Mouse (Mus musculus): Measurements from ENCODE around the gene Gm9918.

Gene Gm9918

DNA sequence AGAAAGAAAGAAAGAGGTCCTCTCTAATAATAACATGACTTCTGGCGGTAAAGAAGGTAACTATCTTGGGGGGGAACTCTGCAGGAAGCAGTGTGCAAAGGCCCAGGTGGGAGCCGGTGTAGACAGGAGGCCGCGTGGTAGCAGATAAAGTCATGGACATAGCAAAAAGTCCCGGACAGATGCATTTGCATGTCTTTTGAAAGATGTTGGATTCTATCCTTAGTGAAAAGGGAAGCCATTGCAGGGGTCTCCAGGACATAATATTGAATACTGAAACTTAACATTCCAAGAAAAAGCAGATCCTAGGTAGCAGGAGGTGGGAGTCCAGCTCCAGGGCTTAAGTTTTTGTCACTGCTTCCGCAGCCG, 8.3 kb downstream of the Gm9918 start:
- Histone ChIP-seq H3K4me1 (replicated peaks; ENCODE audit: low read depth, low read length) (peaks cover 59% of the 10 kb centered on the region), H3K4me3 (replicated peaks; ENCODE audit: low read length) (peak overlapping the region; percentile 93), H3K9me3 (ENCODE audit: low read length) (no peaks in the 10 kb centered on the region), H3K27me3 (ENCODE audit: insufficient read depth, low read length) (no peaks in the 10 kb centered on the region), H3K36me3 (ENCODE audit: insufficient read depth, low read length) (peaks cover 37% of the 10 kb centered on the region)
- no peak for TF ChIP-seq NANOG (IDR thresholded peaks at IDR 0.05; ENCODE audit: borderline replicate concordance, low read length)

DNA sequence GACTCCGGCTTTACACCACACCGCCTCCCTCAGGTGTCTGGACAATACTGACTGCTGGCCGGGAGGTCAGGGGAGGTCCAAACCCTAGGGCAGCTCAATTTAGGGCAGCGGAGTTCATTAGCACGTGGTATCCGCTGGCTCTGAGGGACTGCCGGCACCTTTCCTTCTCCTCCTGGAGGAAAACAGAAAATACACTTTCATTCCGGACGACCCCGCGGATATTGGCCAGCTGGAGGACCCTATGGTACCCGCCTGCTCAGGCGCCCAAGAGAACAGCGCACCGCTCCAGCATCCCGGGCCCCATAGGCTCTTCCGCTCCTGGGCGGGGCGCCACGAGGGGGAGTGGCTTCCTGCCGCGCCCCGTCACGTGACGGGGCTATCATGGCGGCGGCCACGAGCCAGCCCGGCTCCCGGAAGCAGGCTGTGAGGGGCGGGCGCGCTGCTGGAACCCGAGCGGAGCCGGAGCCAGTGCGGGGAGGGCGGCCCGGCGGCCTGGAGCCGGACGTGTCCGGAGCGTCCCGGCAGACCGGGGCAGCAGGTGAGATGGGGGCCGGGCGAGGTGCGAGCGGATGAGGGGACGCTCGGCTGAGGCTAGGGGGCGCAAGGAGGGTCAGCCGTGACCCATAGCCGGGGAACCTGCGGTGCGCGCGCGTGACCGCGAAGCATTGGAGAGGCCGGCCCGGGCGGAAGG, 8.9 kb downstream of the Gm9918 start, which contains the start of gene Mfsd5:
Gene Mfsd5 (plus strand): TSS at position 363 of the 691 bp plus-strand sequence.
- Histone ChIP-seq H3K9me3 (ENCODE audit: low read length) (no peaks in the 10 kb centered on the region), H3K36me3 (ENCODE audit: insufficient read depth, low read length) (peaks cover 41% of the 10 kb centered on the region), H3K4me3 (replicated peaks; ENCODE audit: low read length) (peak within 1 kb of the TSS; percentile 93), H3K27me3 (ENCODE audit: insufficient read depth, low read length) (no peaks in the 10 kb centered on the region), H3K4me1 (replicated peaks; ENCODE audit: low read depth, low read length) (peaks cover 59% of the 10 kb centered on the region)
- TF ChIP-seq POU5F1 (IDR thresholded peaks at IDR 0.05; ENCODE audit: borderline replicate concordance, low read length), result no peak
- TF ChIP-seq CTCF (conservative IDR thresholded peaks at IDR 0.05; ENCODE audit: low read length), result no peak
- TF ChIP-seq NANOG (IDR thresholded peaks at IDR 0.05; ENCODE audit: borderline replicate concordance, low read length), result no peak

DNA sequence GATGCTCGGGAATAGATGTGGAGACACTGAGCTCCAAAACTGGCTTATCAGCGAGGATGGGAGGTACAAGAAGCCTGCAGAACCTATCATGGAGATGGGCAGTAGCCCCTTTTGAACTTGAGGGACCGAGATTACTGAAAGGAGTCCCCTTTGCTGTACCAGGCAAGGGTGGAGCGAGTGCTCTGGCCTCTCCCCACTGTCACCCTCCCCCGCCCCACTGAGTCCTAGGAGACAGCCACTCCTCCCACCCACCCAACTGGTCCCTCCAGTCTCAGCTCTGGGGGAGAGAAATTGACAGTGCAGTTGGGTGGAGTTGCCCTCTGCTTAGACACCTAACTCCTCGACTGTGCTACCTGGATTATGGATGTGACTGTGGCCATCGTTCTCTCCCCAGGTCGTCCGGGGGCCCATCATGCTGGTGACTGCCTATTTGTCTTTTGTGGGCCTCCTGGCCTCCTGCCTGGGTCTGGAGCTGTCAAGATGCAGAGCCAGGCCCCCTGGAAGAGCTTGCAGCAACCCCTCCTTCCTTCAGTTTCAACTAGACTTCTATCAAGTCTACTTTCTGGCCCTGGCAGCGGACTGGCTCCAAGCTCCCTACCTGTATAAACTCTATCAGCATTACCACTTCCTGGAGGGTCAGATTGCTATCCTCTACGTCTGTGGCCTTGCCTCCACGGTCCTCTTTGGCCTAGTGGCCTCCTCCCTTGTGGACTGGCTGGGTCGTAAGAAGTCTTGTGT, 9.6 kb downstream of the Gm9918 start:
- Histone ChIP-seq H3K27me3 (ENCODE audit: insufficient read depth, low read length) (no peaks in the 10 kb centered on the region), H3K36me3 (ENCODE audit: insufficient read depth, low read length) (peaks cover 48% of the 10 kb centered on the region), H3K9me3 (ENCODE audit: low read length) (no peaks in the 10 kb centered on the region), H3K4me1 (replicated peaks; ENCODE audit: low read depth, low read length) (peaks cover 61% of the 10 kb centered on the region), H3K4me3 (replicated peaks; ENCODE audit: low read length) (peak overlapping the region; percentile 93)
- no peak for TF ChIP-seq CTCF (conservative IDR thresholded peaks at IDR 0.05; ENCODE audit: low read length)
- no peak for TF ChIP-seq POU5F1 (IDR thresholded peaks at IDR 0.05; ENCODE audit: borderline replicate concordance, low read length)
- no peak for TF ChIP-seq NANOG (IDR thresholded peaks at IDR 0.05; ENCODE audit: borderline replicate concordance, low read length)

DNA sequence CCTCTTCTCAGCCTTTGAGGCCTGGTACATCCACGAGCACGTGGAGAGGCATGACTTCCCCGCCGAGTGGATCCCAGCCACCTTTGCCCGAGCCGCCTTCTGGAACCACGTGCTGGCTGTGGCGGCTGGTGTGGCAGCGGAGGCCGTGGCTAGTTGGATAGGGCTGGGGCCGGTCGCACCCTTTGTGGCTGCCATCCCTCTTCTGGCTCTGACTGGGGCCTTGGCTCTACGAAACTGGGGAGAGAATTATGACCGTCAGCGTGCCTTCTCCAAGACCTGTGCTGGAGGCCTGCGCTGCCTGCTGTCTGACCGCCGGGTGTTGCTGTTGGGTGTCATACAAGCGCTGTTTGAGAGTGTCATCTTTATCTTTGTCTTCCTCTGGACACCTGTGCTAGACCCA, 10.3 kb downstream of the Gm9918 start:
- TF ChIP-seq POU5F1 (IDR thresholded peaks at IDR 0.05; ENCODE audit: borderline replicate concordance, low read length), result no peak
- TF ChIP-seq NANOG (IDR thresholded peaks at IDR 0.05; ENCODE audit: borderline replicate concordance, low read length), result no peak
- TF ChIP-seq CTCF (conservative IDR thresholded peaks at IDR 0.05; ENCODE audit: low read length), result no peak
- H3K27me3 ChIP-seq (ENCODE audit: insufficient read depth, low read length), result no peaks in the 10 kb centered on the region
- peaks cover 51% of the 10 kb centered on the region for H3K36me3 ChIP-seq (ENCODE audit: insufficient read depth, low read length)
- H3K4me3 ChIP-seq (replicated peaks; ENCODE audit: low read length), result peak overlapping the region; percentile 93
- no peaks in the 10 kb centered on the region for H3K9me3 ChIP-seq (ENCODE audit: low read length)
- peaks cover 64% of the 10 kb centered on the region for H3K4me1 ChIP-seq (replicated peaks; ENCODE audit: low read depth, low read length)

DNA sequence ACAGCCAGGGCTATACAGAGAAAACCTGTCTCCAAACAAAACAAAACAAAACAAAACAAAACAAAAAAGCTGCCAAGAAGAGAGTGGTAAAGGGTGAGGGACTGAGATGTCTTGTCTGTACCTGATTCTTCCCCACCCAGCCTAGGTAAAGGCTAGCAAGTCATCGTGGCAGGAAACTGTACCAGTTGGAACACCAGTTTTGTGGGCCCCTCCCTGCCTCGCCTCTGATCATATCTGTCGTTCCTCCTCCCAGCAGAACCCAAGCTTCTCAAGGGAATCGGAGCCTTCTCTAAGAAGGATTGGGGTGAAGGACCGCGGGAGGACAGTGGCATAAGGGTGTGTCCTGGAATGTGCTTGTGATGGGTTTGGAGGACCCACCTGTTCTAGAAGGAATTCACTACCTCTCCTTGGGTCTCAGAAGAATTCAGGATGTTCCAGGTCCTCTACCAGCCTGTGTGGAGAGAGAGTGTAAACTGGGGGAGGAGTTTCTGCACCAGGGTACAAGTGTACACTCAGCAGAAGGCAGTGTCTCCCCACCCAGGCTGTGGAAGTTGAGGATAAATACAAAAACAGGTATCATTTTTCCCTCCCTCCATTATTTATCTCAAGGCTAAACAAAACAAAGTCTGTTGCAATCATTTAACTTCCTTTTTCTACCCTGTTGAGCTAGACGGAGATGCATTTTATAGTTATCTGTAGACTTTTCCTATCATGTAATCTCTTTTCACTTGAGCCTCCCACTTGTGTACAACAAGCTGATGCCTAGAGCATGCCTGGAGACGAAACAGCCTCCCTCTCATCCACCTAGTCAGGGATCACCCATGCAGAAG, 12.3 kb downstream of the Gm9918 start:
- Histone ChIP-seq H3K27me3 (ENCODE audit: insufficient read depth, low read length) (no peaks in the 10 kb centered on the region), H3K9me3 (ENCODE audit: low read length) (no peaks in the 10 kb centered on the region), H3K36me3 (ENCODE audit: insufficient read depth, low read length) (peaks cover 54% of the 10 kb centered on the region), H3K4me1 (replicated peaks; ENCODE audit: low read depth, low read length) (peaks cover 55% of the 10 kb centered on the region), H3K4me3 (replicated peaks; ENCODE audit: low read length) (no peak overlapping the region)
- TF ChIP-seq NANOG (IDR thresholded peaks at IDR 0.05; ENCODE audit: borderline replicate concordance, low read length), result no peak
- TF ChIP-seq POU5F1 (IDR thresholded peaks at IDR 0.05; ENCODE audit: borderline replicate concordance, low read length), result no peak
- TF ChIP-seq CTCF (conservative IDR thresholded peaks at IDR 0.05; ENCODE audit: low read length), result no peak

DNA sequence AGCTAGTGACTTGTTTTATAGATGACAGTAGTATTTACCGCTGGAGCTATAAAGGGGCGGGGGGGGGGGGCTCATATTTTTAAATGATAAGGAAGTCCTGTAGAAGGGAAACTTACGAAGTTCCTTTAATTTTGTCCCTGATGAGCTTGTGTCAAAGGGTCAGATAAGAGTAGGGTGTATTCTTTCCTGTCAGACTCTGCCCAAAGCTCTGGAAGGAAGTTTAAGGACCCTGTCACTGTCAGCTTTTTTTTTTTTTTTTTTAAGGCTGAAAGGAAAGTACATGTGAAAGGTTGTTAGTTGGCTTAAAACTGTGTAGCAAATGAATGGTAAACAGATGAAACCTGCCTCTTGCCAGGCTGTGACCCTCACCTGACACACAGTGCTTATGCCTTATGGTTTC, 13.3 kb downstream of the Gm9918 start:
- Histone ChIP-seq H3K9me3 (ENCODE audit: low read length) (no peaks in the 10 kb centered on the region), H3K27me3 (ENCODE audit: insufficient read depth, low read length) (no peaks in the 10 kb centered on the region), H3K4me3 (replicated peaks; ENCODE audit: low read length) (no peak overlapping the region), H3K4me1 (replicated peaks; ENCODE audit: low read depth, low read length) (peaks cover 51% of the 10 kb centered on the region), H3K36me3 (ENCODE audit: insufficient read depth, low read length) (peaks cover 54% of the 10 kb centered on the region)
- no peak for TF ChIP-seq POU5F1 (IDR thresholded peaks at IDR 0.05; ENCODE audit: borderline replicate concordance, low read length)

DNA sequence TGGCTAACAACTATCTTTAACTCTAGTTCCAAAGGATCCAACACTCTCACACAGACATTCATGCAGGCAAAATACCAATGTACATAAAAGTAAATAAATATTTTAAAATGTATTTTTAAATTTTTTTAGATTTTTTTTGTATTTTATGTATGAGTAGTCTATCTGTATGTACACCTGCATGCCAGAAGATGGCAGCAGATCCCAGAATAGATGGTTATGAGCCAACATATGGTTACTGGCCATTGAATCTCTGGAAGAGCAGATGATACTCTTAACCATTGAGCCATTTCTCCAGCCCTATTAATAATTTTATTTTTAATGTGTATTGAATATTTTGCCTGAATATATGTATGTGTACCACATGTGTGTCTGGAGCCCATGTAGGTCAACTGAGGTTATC, 17.0 kb downstream of the Gm9918 start:
- TF ChIP-seq CTCF (conservative IDR thresholded peaks at IDR 0.05; ENCODE audit: low read length), result peak; percentile 50
- no peak for TF ChIP-seq POU5F1 (IDR thresholded peaks at IDR 0.05; ENCODE audit: borderline replicate concordance, low read length)

DNA sequence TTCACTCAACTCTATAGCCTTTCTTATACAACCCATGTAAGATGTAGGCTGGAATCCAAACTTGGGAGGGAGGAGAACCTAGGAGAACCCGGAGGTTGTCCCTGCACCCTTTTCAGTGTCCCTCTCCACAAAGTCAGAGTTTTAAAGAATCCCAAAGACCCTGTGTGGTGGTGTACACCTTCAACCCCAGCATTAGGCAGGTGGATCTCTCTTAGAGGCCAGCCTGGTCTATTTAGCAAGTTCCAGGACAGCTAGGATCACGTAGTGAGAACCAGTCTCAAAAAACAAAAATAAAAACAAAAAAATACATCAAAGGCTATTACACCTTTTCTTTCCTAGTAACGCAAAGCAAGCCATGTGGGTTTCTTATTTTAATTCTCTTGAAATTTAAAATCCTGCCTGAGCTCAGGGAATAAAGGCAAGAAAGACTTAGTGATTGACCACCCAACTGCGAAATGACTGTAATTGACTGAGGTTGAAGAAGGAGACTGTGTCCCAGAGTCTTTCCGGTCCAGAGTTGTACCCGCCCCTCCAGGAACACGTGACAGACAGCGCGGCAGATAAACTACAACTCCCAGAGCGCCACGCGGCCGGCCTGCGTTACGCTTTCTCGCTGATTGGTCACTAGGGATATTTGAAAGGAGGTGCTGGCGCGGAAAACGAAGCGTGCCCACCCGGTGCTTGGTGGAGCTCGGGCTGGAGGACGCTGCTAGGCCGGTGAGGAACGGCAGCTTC, 25.4 kb downstream of the Gm9918 start, which contains the start of gene Espl1:
Gene Espl1 (plus strand): TSS at position 634 of the 735 bp plus-strand sequence.
- Histone ChIP-seq H3K36me3 (ENCODE audit: insufficient read depth, low read length) (peaks cover 31% of the 10 kb centered on the region), H3K4me1 (replicated peaks; ENCODE audit: low read depth, low read length) (peaks cover 37% of the 10 kb centered on the region), H3K27me3 (ENCODE audit: insufficient read depth, low read length) (no peaks in the 10 kb centered on the region), H3K4me3 (replicated peaks; ENCODE audit: low read length) (peak within 1 kb of the TSS; percentile 95), H3K9me3 (ENCODE audit: low read length) (no peaks in the 10 kb centered on the region)
- TF ChIP-seq CTCF (conservative IDR thresholded peaks at IDR 0.05; ENCODE audit: low read length) (no peak), NANOG (IDR thresholded peaks at IDR 0.05; ENCODE audit: borderline replicate concordance, low read length) (no peak), POU5F1 (IDR thresholded peaks at IDR 0.05; ENCODE audit: borderline replicate concordance, low read length) (no peak)

More for the DNA sequence above, 17.0 kb downstream of the Gm9918 start:
- Histone ChIP-seq H3K27me3 (ENCODE audit: insufficient read depth, low read length) (no peaks in the 10 kb centered on the region), H3K4me1 (replicated peaks; ENCODE audit: low read depth, low read length) (peaks cover 26% of the 10 kb centered on the region), H3K9me3 (ENCODE audit: low read length) (no peaks in the 10 kb centered on the region), H3K4me3 (replicated peaks; ENCODE audit: low read length) (no peak overlapping the region), H3K36me3 (ENCODE audit: insufficient read depth, low read length) (peaks cover 29% of the 10 kb centered on the region)
